Mouse (Mus musculus): ENCODE results near the gene Olfr1314. TPM values are rescaled to one million over a fixed set of nuclear protein-coding genes. Genes with fewer than 3 reads are reported as not detected.

Olfr1314 gene
- total RNA-seq (2021) = not detected
- long read RNA-seq, experiment 1 = 0 reads
- long read RNA-seq, experiment 2 = 0 reads

DNA sequence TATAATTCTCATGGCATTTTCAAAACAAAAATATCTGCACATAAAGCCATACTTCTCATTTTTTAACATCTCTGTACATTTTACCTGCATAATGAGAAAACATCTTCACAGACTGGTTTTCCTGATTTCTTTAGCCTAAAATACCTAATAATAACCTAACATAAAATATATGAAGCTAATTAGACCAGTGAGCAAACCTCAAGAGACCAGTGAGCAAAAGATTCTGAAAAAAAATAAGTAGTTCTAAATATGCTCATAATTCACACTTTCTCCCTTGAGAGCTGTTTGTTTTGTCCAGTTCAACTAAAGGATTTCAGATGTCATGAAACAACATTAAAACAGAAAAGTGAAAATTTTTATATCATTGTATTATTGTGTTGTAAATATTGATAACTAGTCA lies at the start of gene Olfr1314:
Gene Olfr1314 (minus strand): TSS at position 101 of the 400 bp plus-strand sequence.
- DNase-seq = no peak

DNA sequence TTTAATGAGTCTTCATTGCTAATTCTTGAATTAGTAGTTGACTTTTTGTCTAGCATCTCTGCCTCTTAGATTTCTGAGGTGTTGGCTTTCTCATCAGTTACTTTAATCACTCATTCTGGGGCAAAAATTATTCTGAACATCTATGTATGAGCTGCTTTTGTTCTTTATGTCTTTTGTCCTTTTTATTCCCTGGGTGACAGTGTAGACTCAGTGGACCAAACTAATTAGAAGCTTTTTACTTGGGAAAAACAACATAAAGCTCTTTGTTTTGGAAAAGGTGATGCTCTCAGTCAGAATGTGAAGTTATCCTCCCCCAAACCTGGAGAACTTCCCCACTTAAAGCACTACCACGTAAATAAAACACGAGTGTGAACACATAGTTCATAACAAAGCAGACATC lies 43.4 kb upstream of the Olfr1314 start, which contains the start of gene Olfr1317:
Gene Olfr1317 (plus strand): TSS at position 301 of the 400 bp plus-strand sequence.
- no peak for DNase-seq

GRCm38 (mm10) chr2:112134877-112135276 lies 38.3 kb upstream of the Olfr1314 start, which contains the start of gene Olfr1316:
TSS of gene Olfr1316 (minus strand) at chr2:112134977.
- DNase-seq = no peak

- DNase-seq = no peak
Observed at GRCm38 (mm10) chr2:112115340-112115739, 18.8 kb upstream of the Olfr1314 start, which contains the start of gene Olfr1315-ps1. TSS of gene Olfr1315-ps1 (minus strand) at chr2:112115440.

- no peak for DNase-seq
Observed at GRCm38 (mm10) chr2:112077743-112078142, 18.8 kb downstream of the Olfr1314 start, which contains the start of gene Olfr1313. TSS of gene Olfr1313 (minus strand) at chr2:112077843.

DNA sequence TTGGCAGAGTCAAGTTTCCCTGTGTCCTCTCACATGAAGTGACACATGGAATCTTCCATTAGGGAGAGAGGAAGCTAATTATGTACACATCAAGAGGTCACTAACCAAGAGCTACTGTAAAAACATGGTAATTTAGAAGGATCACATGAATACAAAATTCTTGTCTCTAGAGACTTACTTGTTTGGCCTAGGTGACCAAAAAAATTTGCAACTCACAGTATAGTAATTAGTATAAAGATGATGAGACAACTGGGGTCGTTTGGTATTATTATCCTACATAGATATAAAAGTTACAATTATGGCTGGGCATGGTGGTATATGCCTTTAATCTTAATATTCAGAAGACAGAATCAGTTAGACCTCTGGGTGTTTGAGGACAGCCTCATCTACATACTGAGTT lies 46.4 kb downstream of the Olfr1314 start, which contains the start of gene Olfr1312:
Gene Olfr1312 (minus strand): TSS at position 101 of the 400 bp plus-strand sequence.
- no peak for DNase-seq

Other genes with a start within 250 kb of the Olfr1314 start
- not detected for gene Olfr1305, start 219.6 kb downstream of the Olfr1314 start, total RNA-seq (2021)
- gene Olfr1306, start 180.5 kb downstream of the Olfr1314 start, total RNA-seq (2021) = not detected
- not detected for gene Olfr1307, start 147.3 kb downstream of the Olfr1314 start, total RNA-seq (2021)
- gene Olfr1308, start 131.8 kb downstream of the Olfr1314 start, total RNA-seq (2021) = not detected
- not detected for gene Olfr1309, start 106.5 kb downstream of the Olfr1314 start, total RNA-seq (2021)
- not detected for gene Olfr1310, start 84.1 kb downstream of the Olfr1314 start, total RNA-seq (2021)
- gene Olfr1311, start 72.4 kb downstream of the Olfr1314 start, total RNA-seq (2021) = not detected
- gene Olfr1312, start 46.5 kb downstream of the Olfr1314 start, total RNA-seq (2021) = not detected
- gene Olfr1313, start 18.9 kb downstream of the Olfr1314 start, total RNA-seq (2021) = not detected
- gene Olfr1315-ps1, start 18.7 kb upstream of the Olfr1314 start, total RNA-seq (2021) = not detected
- gene Olfr1316, start 38.2 kb upstream of the Olfr1314 start, total RNA-seq (2021) = not detected
- not detected for gene Olfr1317, start 43.5 kb upstream of the Olfr1314 start, total RNA-seq (2021)
- gene Olfr1318, start 57.4 kb upstream of the Olfr1314 start, total RNA-seq (2021) = not detected
- 1 to 10 TPM; 2.0 to 3.0 TPM for gene Lpcat4, start 142.7 kb upstream of the Olfr1314 start, total RNA-seq (2021)
- not detected for gene Nutm1, start 162.5 kb upstream of the Olfr1314 start, total RNA-seq (2021)
- 10 to 100 TPM; 50.8 to 66.0 TPM for gene Nop10, start 165.1 kb upstream of the Olfr1314 start, total RNA-seq (2021)
- 10 to 100 TPM; 26.5 to 31.5 TPM for gene Slc12a6, start 169.0 kb upstream of the Olfr1314 start, total RNA-seq (2021)
- 1 to 10 TPM; 1.1 to 1.4 TPM for gene Gm21985, start 169.5 kb upstream of the Olfr1314 start, total RNA-seq (2021)